Mouse (Mus musculus) midbrain, embryonic 16.5 days (tissue): ENCODE measurements around the gene Vps8. TPM values are rescaled to one million over a fixed set of nuclear protein-coding genes. Genes with fewer than 3 reads are reported as not detected.

Experiments used
- ATAC-seq: fragments of 200-750 bp; cut with Nextera tagmentation; 2 replicates; pipeline ENCODE4 v1.8.0; 2017; ENCODE audit warnings: moderate TSS enrichment
- H3K27ac ChIP-seq: fragments of 300-500 bp; sonication (generic); 2 replicates; pipeline ENCODE4 v1.5.1; 2014; ENCODE audit warnings: mild to moderate bottlenecking, low read length, mixed read lengths
- H3K27me3 ChIP-seq: fragments of 300-500 bp; sonication (generic); 2 replicates; pipeline ENCODE4 v1.6.1; 2014; ENCODE audit warnings: low read depth, low read length, mixed read lengths; ENCODE audit not compliant: control insufficient read depth, insufficient read depth
- H3K36me3 ChIP-seq: fragments of 300-500 bp; sonication (generic); 2 replicates; pipeline ENCODE4 v1.6.1; 2014; ENCODE audit warnings: mild to moderate bottlenecking, low read length, moderate library complexity, mixed read lengths; ENCODE audit not compliant: control insufficient read depth, insufficient read depth
- H3K4me1 ChIP-seq: fragments of 300-500 bp; sonication (generic); 2 replicates; pipeline ENCODE4 v1.6.1; 2014; ENCODE audit warnings: mild to moderate bottlenecking, low read length, mixed read lengths; ENCODE audit not compliant: control insufficient read depth, insufficient read depth
- H3K4me2 ChIP-seq: fragments of 300-500 bp; sonication (generic); 2 replicates; pipeline ENCODE4 v1.6.1; 2014; ENCODE audit warnings: mild to moderate bottlenecking, low read length, mixed read lengths
- H3K4me3 ChIP-seq: fragments of 300-500 bp; sonication (generic); 2 replicates; pipeline ENCODE4 v1.5.1; 2014; ENCODE audit warnings: low read depth, mild to moderate bottlenecking, low read length, moderate library complexity, mixed read lengths
- H3K9ac ChIP-seq: fragments of 300-500 bp; sonication (generic); 2 replicates; pipeline ENCODE4 v1.6.1; 2014; ENCODE audit warnings: low read depth, low read length, mixed read lengths
- H3K9me3 ChIP-seq: fragments of 300-500 bp; sonication (generic); replicated peaks from 2 replicates; pipeline ENCODE4 v1.6.1; 2014; ENCODE audit warnings: mild to moderate bottlenecking, low read length, mixed read lengths; ENCODE audit not compliant: control insufficient read depth, poor library complexity, severe bottlenecking
- WGBS: fragments of 180-500 bp; shearing (Covaris S2); extraction: QIAGEN DNeasy Blood & Tissue Kit; methylation state at CpG from one replicate; pipeline ENCODE4 v1.1.7; 2014; 5-methylcytosine and 5-hydroxymethylcytosine counted together
- polyA plus RNA-seq: library from polyadenylated mRNA; unstranded; fragments of >200 nt; fragmentation: Nextera tagmentation; extraction: Ambion mirVana; gene quantifications from 2 replicates; pipeline ENCODE4 v1.2.1, GENCODE M21; 2015

Gene Vps8
- polyA plus RNA-seq, 1 experiment from 2014 or later, result 41.2 TPM

DNA sequence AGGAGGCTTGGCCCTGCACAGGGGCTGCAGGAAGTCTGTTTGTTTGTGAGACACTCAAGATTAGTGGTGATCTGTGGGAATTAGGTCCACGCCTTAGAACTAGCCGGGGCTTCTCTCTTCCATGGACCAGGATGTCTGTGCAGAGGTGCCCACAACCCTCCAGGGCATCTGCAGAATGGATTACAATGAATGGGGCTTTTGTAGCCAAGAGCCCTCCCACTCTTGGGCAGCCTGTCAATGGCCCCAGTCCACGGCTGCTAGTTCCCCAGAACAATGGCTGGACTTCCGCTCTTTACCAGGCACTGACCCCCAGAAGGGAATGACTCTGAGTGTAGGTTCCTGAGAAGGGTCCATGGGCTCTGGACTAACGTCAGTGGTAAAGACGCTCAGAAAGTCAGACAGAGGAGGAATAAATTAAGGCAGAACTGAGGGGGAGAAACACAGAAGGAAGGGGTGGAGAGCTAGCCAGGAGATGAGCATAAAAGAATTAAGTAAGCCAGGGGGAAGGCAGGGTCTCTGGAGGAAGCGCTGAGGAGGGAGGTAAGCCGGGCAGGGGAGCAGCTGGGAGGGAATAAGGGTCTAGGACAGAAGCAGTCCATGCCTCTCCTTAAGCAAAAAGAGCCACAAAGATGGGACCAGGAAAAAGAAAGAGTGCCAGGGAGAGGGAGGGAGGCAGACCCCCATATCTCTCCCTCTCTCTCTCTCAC, 24.4 kb upstream of the Vps8 start:
- H3K4me1 ChIP-seq, result peaks cover 32% of the 10 kb centered on the region
- H3K4me3 ChIP-seq, result no peak overlapping the region
- peak overlapping the region; percentile 11; the same call in 1 of the 2 replicates for H3K9ac ChIP-seq
- no peaks in the 10 kb centered on the region for H3K27me3 ChIP-seq
- H3K4me2 ChIP-seq, result peak overlapping the region; percentile 20; the same call in 1 of the 2 replicates
- WGBS, result 8% methylated on average over 8 of the region's 8 CpGs
- ATAC-seq, result peak; percentile 43
- H3K9me3 ChIP-seq, result no peaks in the 10 kb centered on the region
- peak overlapping the region; percentile 80 for H3K27ac ChIP-seq
- no peaks in the 10 kb centered on the region for H3K36me3 ChIP-seq

DNA sequence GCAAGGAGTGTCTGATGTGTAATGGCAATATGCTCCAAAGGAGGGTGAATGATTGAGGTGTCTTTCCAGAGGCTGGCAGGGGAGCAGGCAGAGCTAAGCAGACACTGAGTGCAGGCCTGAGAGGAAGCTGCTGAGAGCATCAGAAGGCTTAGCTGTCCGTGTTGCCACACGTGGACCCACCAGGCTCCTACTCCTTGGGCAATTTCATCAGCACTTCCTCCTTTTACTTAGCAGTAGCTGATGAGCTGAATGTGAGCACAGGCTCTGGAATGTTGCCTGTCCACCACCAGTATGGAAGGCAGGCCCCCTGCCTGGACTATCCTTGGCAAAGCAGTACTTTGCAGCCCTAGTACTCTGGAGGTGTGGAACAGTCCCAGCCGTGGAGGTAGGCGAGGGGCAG, 23.0 kb upstream of the Vps8 start:
- no peak overlapping the region for H3K27ac ChIP-seq
- H3K9me3 ChIP-seq, result no peaks in the 10 kb centered on the region
- ATAC-seq, result no peak
- no peak overlapping the region for H3K4me2 ChIP-seq
- WGBS, result 78% methylated on average over 4 of the region's 4 CpGs
- H3K27me3 ChIP-seq, result no peaks in the 10 kb centered on the region
- no peak overlapping the region for H3K9ac ChIP-seq
- peaks cover 30% of the 10 kb centered on the region for H3K4me1 ChIP-seq
- H3K36me3 ChIP-seq, result no peaks in the 10 kb centered on the region
- H3K4me3 ChIP-seq, result no peak overlapping the region

DNA sequence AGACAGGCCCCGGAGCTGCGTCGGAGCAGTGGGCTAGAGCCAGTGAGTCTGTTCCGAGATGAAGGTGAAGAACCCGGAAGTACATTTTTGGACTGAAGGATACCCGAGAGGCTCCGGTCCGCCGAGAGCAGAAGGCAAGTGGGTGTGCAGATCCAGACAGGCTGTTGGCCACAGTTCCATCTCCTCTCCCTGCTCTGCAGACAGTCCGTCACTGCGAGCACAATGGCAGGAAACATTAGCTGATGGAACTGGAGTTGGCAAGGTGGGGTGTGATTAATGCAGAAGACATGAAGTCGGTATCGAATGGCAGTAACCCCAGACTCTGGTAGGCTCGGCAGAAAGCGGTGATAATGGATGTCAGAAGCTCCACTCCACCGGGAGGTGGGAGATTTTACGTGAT, 20.9 kb upstream of the Vps8 start:
- H3K9ac ChIP-seq, result no peak overlapping the region
- H3K27me3 ChIP-seq, result no peaks in the 10 kb centered on the region
- no peaks in the 10 kb centered on the region for H3K36me3 ChIP-seq
- no peak overlapping the region for H3K4me3 ChIP-seq
- no peak overlapping the region for H3K27ac ChIP-seq
- H3K4me1 ChIP-seq, result peaks cover 17% of the 10 kb centered on the region
- WGBS, result 78% methylated on average over 17 of the region's 17 CpGs
- no peaks in the 10 kb centered on the region for H3K9me3 ChIP-seq
- no peak overlapping the region for H3K4me2 ChIP-seq
- ATAC-seq, result no peak

DNA sequence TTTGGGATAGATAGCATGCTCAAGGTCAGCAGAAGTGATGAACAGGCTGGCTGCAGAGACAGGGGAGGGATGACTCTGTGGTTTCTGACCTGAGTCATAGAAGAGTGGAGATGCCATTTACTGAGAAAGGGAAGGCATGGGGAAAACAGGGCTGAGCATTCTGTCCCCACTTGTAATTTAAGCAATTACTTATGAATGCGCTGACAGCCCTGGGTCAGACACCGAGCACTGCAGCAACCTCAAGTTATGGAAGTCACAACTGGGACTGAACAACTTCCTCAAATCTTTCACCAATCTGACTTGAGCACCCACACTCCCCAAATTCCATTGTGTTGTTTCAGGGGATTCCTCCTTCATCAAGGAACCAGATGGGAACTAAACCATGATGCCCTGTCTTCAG, 19.5 kb upstream of the Vps8 start:
- no peaks in the 10 kb centered on the region for H3K9me3 ChIP-seq
- ATAC-seq, result no peak
- no peak overlapping the region for H3K9ac ChIP-seq
- no peak overlapping the region for H3K4me3 ChIP-seq
- no peaks in the 10 kb centered on the region for H3K27me3 ChIP-seq
- H3K4me1 ChIP-seq, result peaks cover 5% of the 10 kb centered on the region
- H3K4me2 ChIP-seq, result no peak overlapping the region
- 84% methylated on average over 2 of the region's 2 CpGs for WGBS
- no peaks in the 10 kb centered on the region for H3K36me3 ChIP-seq
- H3K27ac ChIP-seq, result no peak overlapping the region

DNA sequence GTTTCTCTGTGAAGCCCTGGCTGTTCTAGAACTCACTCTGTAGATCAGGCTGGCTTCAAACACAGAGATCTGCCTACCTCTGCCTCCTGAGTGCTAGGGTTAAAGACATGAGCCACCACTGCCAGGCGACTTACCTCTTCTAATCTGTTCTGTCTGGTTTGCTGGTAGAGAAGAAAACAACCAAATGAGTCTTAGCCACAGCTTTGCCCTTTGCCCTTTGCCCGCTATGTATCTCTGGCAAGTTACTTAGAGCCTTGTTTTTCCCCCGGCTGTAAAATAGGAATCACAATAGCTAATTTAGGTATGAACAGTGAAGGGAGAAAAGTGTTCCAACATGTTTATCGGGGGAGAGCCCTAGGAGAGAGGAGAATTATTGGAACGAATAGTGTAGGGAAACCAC, 18.3 kb upstream of the Vps8 start:
- Histone ChIP-seq H3K4me2 (no peak overlapping the region), H3K9me3 (no peaks in the 10 kb centered on the region), H3K27ac (no peak overlapping the region), H3K4me3 (no peak overlapping the region), H3K4me1 (no peaks in the 10 kb centered on the region), H3K27me3 (no peaks in the 10 kb centered on the region), H3K36me3 (no peaks in the 10 kb centered on the region), H3K9ac (no peak overlapping the region)
- ATAC-seq, result no peak
- WGBS, result 56% methylated on average over 5 of the region's 5 CpGs

DNA sequence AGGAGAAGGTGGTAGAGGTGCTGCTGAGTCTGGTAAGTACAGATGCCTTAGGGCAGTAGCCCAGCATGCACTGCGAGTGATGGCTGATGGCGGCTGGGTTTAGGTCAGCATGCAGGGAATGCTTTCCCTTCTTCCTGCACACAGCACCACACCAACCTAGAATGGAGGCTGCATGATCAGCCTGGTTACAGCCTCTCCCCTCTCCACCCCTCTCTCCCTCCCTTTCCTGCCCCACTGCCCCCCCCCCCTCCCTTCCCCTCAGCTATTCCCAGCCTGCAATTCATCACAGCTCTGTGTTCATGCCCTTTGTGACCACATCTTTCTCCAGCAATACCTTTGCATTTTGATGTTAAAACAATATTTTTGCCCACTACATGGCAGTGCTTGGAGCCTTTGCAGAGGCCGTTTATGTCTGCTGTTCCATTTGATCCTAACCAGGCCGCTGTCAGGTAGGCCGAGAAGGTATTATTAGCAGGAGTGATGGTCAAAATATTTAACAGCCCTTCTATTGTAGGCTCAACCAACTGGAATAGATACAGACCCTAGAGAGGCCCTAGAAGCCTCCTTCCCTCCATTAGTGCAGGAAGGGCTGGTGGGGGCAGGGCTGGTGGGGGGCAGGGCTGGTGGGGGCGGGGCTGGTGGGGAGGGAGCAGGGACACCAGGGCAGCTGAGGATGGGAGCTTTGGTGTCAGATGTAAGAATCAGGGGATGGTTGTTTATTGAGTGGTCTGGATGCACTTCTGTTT, 17.5 kb upstream of the Vps8 start:
- WGBS, result 57% methylated on average over 6 of the region's 6 CpGs
- no peaks in the 10 kb centered on the region for H3K27me3 ChIP-seq
- H3K9ac ChIP-seq, result no peak overlapping the region
- H3K27ac ChIP-seq, result no peak overlapping the region
- ATAC-seq, result 0 out of 2 replicates have a peak, but pooled peaks have one; percentile 36
- no peaks in the 10 kb centered on the region for H3K9me3 ChIP-seq
- H3K4me2 ChIP-seq, result no peak overlapping the region
- H3K36me3 ChIP-seq, result no peaks in the 10 kb centered on the region
- H3K4me3 ChIP-seq, result no peak overlapping the region
- H3K4me1 ChIP-seq, result no peaks in the 10 kb centered on the region

DNA sequence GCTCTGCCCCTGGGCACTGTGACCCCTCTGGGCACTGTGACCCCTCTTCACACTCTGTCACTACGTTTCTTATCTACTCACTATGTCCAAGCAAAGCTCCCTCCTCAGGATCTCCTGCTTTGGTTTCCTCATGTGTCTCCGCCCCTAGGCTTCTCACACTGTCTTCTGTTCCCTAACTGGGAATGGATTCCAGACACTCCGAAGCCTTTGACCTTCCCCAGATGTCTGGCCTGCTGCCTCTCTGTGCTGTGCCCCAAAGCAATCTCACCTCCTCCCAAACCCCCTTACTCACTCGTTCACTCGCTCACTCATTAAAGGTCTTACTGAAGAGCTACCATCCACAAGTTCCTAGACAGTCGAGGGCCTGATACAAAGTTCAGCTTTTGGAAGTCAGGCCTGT, 16.8 kb upstream of the Vps8 start:
- Histone ChIP-seq H3K9me3 (no peaks in the 10 kb centered on the region), H3K4me2 (no peak overlapping the region), H3K4me1 (no peaks in the 10 kb centered on the region), H3K27me3 (no peaks in the 10 kb centered on the region), H3K27ac (no peak overlapping the region), H3K36me3 (no peaks in the 10 kb centered on the region), H3K9ac (no peak overlapping the region), H3K4me3 (no peak overlapping the region)
- WGBS, result 76% methylated on average over 6 of the region's 6 CpGs
- 0 out of 2 replicates have a peak, but pooled peaks have one; percentile 2 for ATAC-seq

DNA sequence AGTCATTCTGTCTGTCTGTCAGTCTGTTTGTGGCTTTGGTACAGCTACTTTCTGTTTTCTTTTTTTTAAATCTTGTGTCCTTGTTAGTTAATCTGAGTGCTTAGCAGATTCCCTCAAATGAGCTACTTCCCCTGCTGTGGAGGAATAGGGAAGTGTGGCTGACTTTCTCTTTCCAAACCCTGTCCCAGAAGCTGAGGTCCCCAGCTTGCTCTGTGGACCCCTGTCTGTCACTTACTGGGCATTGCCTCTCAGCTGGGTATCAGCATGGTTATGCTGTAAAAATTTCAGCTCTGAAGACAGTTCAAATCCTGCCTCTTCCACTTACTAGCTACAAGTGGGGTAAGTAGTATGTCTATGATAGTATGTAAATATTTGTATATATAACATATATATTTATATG, 11.1 kb upstream of the Vps8 start:
- Histone ChIP-seq H3K27me3 (no peaks in the 10 kb centered on the region), H3K4me1 (no peaks in the 10 kb centered on the region), H3K9me3 (no peaks in the 10 kb centered on the region), H3K27ac (no peak overlapping the region), H3K4me3 (no peak overlapping the region), H3K9ac (no peak overlapping the region), H3K36me3 (no peaks in the 10 kb centered on the region), H3K4me2 (no peak overlapping the region)
- no peak for ATAC-seq

DNA sequence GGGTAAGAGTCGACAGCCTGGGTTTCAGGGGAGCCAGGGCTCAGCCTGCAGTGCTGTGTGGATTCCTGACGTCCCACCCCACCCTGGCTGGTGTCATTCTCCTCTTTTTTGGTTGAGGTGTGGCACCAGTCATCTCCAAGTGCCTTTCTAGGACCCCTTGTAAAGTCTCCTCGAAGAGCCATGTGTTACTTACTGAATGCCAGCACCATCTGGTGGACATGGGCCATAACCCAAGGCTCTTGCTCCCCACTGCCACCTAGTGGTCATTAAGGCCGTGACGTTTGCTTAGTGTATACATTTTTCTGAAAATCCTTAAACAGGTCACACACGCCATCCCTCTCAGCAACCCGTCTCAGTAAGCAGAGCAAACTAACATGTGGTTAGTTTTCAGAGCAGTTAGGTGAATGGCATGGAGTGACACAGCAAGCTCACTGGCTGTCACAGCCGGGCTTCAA, 10.3 kb upstream of the Vps8 start:
- Histone ChIP-seq H3K9me3 (no peaks in the 10 kb centered on the region), H3K4me2 (no peak overlapping the region), H3K27me3 (no peaks in the 10 kb centered on the region), H3K9ac (no peak overlapping the region), H3K4me3 (no peak overlapping the region), H3K36me3 (no peaks in the 10 kb centered on the region), H3K27ac (no peak overlapping the region), H3K4me1 (no peaks in the 10 kb centered on the region)
- ATAC-seq, result peak; percentile 81
- WGBS, result 21% methylated on average over 8 of the region's 8 CpGs
